Mouse (Mus musculus) left cerebral cortex, adult 8-10 months (tissue): ENCODE data around the gene Psmd5. TPM values are rescaled to one million over a fixed set of nuclear protein-coding genes. Genes with fewer than 3 reads are reported as not detected.

ENCODE experiments used
- DNase-seq, 2 experiments: peaks; one replicate each; pipeline ENCODE4 v3.0.0; 2022; ENCODE audit warnings: low spot score in 2 of 2
- total RNA-seq, 4 experiments: library from RNA; stranded (reverse); gene quantifications; 2 replicates each; pipeline ENCODE4 v1.2.4; 2022

Psmd5 gene
- 10 to 100 TPM; 33.6 to 46.2 (median 38.1) TPM for total RNA-seq

DNA sequence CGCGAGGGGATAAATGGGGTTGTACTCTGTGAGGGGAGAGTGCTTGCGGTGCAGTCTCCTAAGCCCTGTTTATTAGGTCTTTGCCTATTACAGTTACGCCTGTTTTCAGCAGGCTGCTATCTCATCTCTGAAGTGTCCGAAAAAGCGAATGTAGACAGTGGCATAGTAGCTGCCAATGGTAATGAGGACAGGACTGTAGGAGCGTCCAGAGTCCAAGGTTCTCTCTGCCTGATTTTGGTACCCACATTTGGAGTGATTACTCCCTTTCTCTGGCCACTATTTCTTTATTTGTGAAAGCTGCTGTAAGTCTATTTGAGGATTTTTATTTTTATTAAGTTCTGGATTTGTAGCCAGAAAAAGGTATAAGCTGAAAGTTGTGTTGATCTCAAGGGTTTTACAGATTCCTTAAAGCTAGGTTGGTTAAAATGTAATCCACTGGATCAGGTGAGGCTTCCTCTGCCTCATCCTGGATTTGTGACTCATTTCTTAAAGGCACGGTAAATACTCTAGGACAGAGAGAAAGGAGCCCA, at the start of gene Psmd5:
Psmd5 (minus strand) TSS at position 153 of the 530 bp plus-strand sequence.
- no peak for DNase-seq

DNA sequence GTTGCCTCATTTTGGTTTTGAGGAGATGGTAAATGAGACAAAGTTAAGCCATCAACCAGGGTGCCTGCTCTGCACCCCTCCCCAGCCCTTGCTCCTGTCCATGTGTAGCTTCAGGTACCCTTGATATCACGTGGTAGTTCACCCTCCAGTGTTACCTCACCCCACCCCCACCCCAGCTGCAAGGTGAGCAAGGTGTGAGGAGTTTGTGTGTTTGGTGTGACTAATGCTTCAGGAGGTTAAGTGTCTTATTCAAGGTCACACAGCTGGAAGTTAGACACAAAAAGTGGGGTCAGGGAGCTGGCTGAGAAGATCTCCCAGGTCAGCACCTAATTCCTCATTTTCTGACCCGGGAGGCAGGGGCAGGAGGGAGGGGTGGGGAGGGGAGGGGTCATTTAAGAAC, 48.0 kb upstream of the Psmd5 start:
- no peak for DNase-seq

DNA sequence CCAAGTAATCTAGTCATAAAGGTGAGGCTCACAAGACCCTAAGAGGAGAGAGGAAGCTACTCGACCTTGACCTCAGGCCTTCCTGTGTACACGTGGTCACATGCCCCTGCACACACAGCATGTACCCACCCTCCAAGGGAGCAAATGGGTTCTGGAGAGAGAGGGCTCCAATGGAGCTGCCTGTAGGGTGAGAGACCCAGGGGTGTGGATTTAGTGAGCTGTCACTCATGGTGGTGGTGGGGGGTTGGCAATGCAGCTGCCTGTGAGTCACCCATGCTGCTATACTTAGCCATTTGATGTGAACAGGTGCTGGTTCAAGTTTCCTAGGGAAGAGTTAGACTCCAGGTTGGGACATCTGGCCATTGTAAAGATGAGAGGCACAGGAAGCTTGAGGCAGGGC, 45.4 kb upstream of the Psmd5 start:
- DNase-seq: no peak

DNA sequence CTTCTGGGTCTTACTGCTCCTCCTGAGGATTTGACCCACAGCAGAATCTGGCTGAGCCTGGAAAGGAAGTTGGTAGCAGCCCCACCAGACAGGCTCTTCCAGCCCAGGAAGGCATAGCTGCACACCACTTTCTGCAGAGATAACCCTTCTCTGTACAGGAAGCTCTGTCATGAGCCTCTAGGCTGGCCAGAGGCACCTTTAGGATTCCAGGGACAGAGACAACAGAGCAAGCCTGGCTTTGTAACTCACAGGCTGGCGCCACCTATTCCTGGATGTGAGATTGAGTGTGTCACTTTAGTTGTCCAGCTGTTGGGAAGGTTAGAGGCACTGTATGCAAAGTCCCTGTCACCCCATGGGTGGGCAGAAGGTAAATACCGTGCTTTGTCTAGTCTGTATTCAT, 40.3 kb upstream of the Psmd5 start:
- DNase-seq: no peak

DNA sequence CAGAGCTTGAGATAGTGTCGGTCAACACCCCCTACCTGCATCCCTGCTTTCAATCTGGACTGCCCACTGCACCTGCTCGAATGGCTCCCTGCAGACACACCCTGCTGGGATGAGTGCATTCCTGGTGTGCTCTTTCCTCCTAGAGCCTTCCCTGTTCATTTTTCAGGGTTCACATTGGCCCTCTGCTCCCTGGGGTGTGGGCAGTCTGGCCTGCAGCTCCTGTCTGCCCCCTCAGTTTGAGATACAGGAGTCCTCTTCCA, 40.0 kb upstream of the Psmd5 start:
- no peak for DNase-seq

DNA sequence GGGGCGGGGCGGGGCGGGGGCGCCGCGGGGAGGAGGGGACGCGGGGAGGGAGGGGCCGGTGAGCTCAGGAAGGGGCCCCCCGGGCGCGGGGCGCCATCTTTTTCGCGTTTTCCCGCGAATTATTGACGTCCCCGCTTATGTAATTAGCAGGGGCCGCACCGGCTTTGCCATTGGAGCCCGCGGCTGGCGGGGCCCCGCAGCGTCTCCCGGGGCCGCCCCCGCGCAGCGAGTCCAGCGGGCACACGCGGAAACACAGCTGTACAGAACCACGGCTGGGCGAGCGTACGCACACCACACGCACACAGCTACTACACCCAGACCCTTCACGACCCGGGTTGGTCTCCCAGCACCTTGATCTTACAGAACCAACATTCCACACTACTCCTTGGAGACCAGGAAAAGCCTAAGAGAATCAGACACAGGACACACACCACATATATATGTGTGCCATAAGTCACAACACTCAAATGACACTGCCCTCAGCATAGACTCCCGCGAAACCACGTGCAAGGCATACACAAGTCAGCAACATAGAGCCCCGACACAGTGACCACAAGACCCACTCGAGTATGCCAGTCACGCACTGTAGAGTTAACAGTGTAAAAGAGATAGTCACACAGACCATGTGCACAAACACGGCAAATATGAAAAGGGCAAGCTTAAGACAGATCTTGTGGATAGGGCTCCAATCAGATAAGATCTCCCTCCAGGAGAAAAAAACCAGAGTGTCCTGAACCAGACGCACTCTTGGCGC, 39.5 kb upstream of the Psmd5 start:
- peak in 1 of 2 experiments; percentile 46 for DNase-seq

GRCm38 (mm10) chr2:34913218-34914068, 38.7 kb upstream of the Psmd5 start, which contains the start of gene Phf19:
Phf19 (minus strand) TSS chr2:34914026.
- DNase-seq: no peak

DNA sequence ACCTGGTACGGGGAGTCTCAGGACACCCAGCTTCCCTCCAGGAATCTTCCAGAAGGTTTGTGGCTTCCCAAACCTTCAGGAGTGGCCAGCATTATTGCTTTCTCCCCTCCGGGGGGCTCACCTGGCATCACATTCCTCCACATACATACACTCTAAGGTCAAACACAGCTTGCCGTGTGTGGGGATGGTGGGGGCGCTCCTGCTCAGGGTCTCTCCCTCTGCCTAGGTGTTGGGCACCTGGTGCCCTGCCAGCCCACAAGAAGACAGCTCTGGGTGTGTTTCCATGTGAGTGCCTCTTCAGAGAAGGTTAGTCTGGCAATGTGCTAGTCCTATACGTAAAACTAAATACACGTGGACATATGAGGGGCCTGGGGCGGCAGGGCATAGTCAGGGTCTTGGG, 37.8 kb upstream of the Psmd5 start:
- no peak for DNase-seq

GRCm38 (mm10) chr2:34911871-34912270, 37.1 kb upstream of the Psmd5 start:
- DNase-seq: no peak

DNA sequence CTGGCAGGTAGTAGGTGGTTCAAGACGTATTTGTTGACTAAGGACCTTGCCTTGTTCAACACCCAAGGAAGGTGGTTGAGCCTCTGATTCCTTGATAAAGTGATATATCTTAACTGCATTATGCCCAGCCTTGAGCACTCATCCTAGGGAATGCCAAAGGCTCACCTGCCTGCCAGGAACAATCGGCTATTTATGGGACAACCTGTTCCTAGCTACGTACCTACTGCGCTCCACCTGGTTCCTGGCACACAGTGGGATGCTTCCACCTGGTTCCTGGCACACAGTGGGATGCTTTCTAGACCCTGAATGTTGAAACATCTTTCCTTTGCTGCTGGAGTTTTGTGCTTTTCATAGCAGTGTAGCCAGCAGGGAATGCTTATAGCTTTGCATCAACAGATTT, 35.0 kb upstream of the Psmd5 start:
- no peak for DNase-seq

GRCm38 (mm10) chr2:34906861-34907604, 32.3 kb upstream of the Psmd5 start:
- peak in 1 of 2 experiments; percentile 51 for DNase-seq

DNA sequence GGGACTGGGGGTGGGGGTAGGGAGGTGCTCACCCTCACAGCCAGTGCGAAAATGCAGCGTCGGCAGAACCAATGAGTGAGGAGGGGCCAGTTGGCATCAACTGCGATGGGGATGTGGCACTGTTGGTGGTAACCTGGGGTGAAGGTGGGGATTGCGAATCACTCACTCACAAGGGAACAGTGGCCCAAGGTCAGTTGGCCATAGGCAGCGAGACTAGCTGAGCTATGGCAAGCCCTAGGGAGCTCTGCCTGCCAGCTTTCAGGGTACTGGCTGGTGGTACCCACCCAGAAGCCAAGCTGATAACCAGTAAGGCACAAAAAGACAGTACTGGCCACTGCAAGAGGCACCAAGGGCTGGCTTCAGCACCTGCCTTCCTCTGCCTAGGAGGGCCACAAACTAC, 31.7 kb upstream of the Psmd5 start:
- DNase-seq: no peak

DNA sequence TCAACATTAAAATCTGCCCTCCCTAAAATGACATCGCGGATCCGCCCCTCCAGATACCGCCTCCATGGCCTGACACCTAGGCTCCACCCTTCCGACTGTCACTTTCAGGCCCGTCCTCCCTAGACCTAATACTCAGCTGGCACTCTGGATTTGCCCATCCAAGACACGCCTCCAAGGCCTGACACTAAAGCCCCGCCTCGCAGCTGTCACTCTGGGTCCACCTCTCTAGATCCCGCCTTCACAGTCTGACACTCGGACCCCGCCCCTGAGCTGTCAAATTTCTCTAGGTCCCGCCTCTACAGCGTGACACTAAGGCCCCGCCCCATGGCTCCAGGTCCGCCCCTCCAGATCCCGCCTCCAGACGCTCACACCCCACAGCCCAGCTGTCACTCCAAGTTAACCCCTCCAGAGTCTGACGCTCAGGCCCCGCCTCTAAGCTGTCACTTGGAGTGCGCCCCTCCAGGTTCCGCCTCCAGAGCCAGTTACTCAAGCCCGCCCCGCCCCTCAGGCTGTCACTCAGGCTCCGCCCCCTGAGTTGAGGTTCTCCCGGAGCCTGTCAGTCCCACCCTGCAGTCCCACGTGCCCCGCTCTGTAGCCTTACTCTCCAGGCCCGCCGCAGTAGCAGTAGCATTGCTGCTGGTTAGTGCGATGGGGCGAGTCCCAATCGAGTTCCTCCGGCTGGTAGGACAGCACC, 30.2 kb upstream of the Psmd5 start:
- peak; percentile 90 to 99 for DNase-seq

- DNase-seq: no peak
These were observed 29.1 kb upstream of the Psmd5 start for GRCm38 (mm10) chr2:34903652-34904405.

DNA sequence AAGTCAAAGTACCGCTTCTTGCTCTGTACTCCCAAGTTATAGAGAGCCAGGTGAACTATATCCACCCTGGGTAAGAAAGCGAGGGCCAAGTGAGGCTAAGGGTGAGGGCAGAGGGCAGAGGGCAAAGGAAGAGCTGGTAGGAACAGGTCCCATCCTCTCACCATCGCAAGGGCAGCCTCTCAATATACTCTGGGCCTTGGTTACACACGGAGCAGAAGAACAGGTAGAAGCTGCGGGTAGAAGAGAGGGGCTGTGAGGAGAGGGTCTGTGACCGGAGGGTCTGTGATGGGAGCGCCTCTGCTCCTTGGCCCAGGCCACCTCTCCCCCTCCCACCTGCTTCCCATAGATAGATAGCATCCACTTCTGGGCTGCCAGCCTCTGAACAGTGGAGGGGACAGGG, 28.4 kb upstream of the Psmd5 start:
- DNase-seq: no peak

GRCm38 (mm10) chr2:34902731-34903130, 28.0 kb upstream of the Psmd5 start:
- no peak for DNase-seq

GRCm38 (mm10) chr2:34901726-34902125, 27.0 kb upstream of the Psmd5 start:
- DNase-seq: no peak

DNA sequence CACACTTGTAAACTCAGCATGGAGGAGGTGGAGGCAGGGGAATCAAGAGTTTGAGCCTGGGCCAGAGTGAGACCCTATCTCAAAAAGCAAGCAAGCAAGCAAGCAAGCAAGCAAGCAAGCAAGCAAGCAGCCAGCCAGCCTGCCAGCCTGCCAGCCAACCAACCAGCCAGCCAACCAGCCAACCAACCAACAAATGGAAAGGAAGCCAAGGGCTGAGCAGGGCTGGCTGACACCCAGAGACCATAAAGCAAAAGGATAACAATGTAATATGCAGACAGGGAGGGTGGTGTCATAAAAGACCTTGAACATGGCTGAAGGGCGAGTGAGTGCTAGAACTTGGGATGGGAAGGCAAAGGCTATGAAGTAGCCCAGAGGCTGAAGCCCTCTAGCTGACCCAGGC, 25.6 kb upstream of the Psmd5 start:
- no peak for DNase-seq

DNA sequence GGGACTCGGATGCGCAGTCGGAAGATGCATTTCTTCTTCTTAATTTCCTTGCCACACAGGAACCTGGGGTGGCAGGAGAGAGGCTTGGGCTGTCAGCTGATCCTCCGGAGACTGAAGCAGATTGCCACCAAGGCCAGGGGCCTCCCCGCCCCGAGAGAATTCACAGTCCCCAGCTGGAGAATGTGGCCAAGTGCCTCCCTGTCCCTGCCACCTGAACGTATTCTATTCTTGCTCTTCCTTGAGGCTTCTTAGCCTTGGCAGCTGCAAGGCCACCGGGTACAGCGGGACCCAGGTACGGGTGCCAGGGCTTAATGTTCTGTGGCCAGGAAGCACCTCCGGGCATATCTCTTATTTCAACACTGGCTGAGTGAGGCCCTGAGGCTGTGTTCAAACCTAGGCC, 24.9 kb upstream of the Psmd5 start:
- DNase-seq: no peak

DNA sequence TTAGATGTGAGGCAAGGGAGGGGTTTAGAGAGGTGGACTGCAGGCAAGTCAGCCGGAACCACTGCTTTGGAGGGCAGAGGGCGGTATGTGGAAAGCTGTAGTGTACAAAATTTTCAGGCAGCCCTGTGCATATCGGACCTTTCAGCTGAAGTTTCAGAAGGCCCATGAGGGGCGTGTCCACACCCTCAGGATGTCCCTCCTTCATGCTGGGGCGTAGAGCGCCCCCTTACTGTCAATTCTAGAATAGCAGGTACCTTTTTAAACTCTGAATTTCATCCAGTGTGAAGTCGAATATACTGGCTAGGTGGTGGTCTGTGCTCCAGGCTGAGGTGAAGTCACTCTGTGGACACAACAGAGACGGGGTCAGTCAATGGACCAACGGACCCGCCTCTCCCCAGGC, 23.1 kb upstream of the Psmd5 start:
- no peak for DNase-seq
